Mouse (Mus musculus): Measurements from ENCODE around the gene Rab11fip3.

DNA sequence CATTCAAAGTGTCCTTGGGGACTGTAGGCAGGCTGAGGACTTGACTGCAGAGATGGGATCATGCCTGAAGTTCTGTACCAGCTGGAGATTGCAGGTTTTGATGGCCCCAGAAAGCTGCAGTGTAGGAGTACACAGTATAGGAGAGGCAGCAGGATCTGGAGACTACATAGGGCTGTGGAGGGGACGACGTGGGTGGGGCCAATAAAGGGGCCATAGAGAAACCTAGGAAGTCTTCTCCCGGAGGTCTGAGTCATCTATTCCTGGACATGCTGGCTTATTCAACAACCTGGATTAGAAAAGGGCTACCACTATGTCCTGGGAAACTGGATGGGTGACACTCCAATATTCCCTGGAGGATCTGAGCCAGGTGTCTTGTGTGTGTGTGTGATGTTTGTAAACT is 113.6 kb downstream of the Rab11fip3 start:
- TF ChIP-seq POLR2A (IDR thresholded peaks at IDR 0.05; ENCODE audit: low read depth, low read length) (no peak), CTCF (conservative IDR thresholded peaks at IDR 0.05; ENCODE audit: insufficient read depth, insufficient read length, low read depth, low read length) (no peak)
